Comparison of ENCODE assay signal across 30 mouse cellular contexts in the genomic region with DNA sequence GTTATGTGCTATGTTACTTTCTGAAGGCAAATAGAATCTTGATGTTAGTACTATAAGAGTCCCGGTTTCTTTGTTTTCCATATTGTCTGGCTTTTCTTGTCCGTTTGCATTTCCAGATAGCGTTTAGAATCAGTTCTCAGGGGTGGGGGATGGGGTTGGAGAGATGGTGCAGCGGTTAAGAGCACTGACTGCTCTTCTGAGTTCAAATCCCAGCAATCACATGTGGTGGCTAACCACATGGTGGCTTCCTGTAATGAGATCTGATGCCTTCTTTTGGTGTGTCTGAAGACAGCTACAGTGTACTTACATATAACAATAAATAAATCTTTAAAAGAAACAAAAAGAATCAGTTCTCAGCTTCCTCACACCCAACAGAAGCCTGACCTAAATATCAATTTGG.
DNase-seq lines count a peak whose midpoint lies in the region; ATAC-seq and TF ChIP-seq lines count a peak whose summit lies in the region.
"Had no signal": no experiment of that assay in that cellular context is flagged by ENCODE, and none has a peak within 500 bp of the region (broad histone marks: within the 10 kb centered on the region; RNA-seq: fewer than 3 reads in every experiment).

No protein-coding gene starts in this region.

- ATAC-seq in activated CD4-positive, CD25-positive, alpha-beta regulatory T cell, adult 4 months = peak; percentile 16
- no peak for ATAC-seq in forebrain, embryonic 13.5 days
- ATAC-seq: forebrain, embryonic 16.5 days; hindbrain, embryonic 16.5 days; inflammation-experienced regulatory T-cells, adult 6 months had no signal

- no peak overlapping the region for H3K4me3 ChIP-seq in thymus, adult 2 months (ENCODE audit: control insufficient read depth, insufficient read depth, low read length)
- H3K4me3 ChIP-seq in forebrain, embryonic 13.5 days = no peak overlapping the region
- H3K4me3 ChIP-seq: embryonic facial prominence, embryonic 10.5 days; embryonic facial prominence, embryonic 13.5 days; erythroblast, embryonic 14.5 days; forebrain, embryonic 12.5 days; heart, embryonic 12.5 days; heart, embryonic 15.5 days; hindbrain, embryonic 10.5 days; hindbrain, embryonic 13.5 days had no signal

- no peak for TF ChIP-seq POLR2A in thymus, adult 2 months (IDR thresholded peaks at IDR 0.05; ENCODE audit: control insufficient read depth, extremely low read depth, insufficient read depth, low read length, poor library complexity)

- no peak for TF ChIP-seq CTCF in thymus, adult 2 months (IDR thresholded peaks at IDR 0.05; ENCODE audit: borderline replicate concordance, control insufficient read depth, extremely low read depth, insufficient read depth, low read length, poor library complexity)

- H3K4me1 ChIP-seq in thymus, adult 2 months (replicated peaks; ENCODE audit: control insufficient read depth, insufficient read depth, low read length) = peaks cover 11% of the 10 kb centered on the region
- peaks cover 18% of the 10 kb centered on the region; the same call in 1 of the 2 replicates for H3K4me1 ChIP-seq in forebrain, embryonic 13.5 days
- H3K4me1 ChIP-seq: heart, embryonic 15.5 days had no signal

- no peaks in the 10 kb centered on the region for H3K9me3 ChIP-seq in forebrain, embryonic 13.5 days (replicated peaks)
- H3K9me3 ChIP-seq: embryonic facial prominence, embryonic 10.5 days; embryonic facial prominence, embryonic 13.5 days; forebrain, embryonic 12.5 days; heart, embryonic 12.5 days; heart, embryonic 15.5 days; hindbrain, embryonic 10.5 days; hindbrain, embryonic 13.5 days had no signal

- no peak overlapping the region for H3K9ac ChIP-seq in forebrain, embryonic 13.5 days
- H3K9ac ChIP-seq: embryonic facial prominence, embryonic 13.5 days; forebrain, embryonic 12.5 days; heart, embryonic 12.5 days; heart, embryonic 15.5 days; hindbrain, embryonic 13.5 days had no signal

- H3K27ac ChIP-seq in thymus, adult 2 months (ENCODE audit: control insufficient read depth, insufficient read depth, low read length) = no peak overlapping the region
- no peak overlapping the region for H3K27ac ChIP-seq in forebrain, embryonic 13.5 days
- H3K27ac ChIP-seq: embryonic facial prominence, embryonic 10.5 days; embryonic facial prominence, embryonic 13.5 days; forebrain, embryonic 12.5 days; heart, embryonic 15.5 days; hindbrain, embryonic 10.5 days; hindbrain, embryonic 13.5 days had no signal

- 30% methylated on average over 4 of the region's 4 CpGs for WGBS in thymus, adult 2 months
- 91% methylated on average over 4 of the region's 4 CpGs for WGBS in forebrain, embryonic 13.5 days

- no peaks in the 10 kb centered on the region for H3K27me3 ChIP-seq in thymus, adult 2 months (ENCODE audit: control insufficient read depth, insufficient read depth, low read length)
- no peaks in the 10 kb centered on the region for H3K27me3 ChIP-seq in forebrain, embryonic 13.5 days
- H3K27me3 ChIP-seq: forebrain, embryonic 12.5 days; hindbrain, embryonic 13.5 days had no signal

- peak; percentile 18 for DNase-seq in thymus, adult 2 months
- no peak for DNase-seq in thymus, adult 18-20 months
- DNase-seq in thymus, postnatal 25 days = peak; percentile 10
- no peak for DNase-seq in thymus, postnatal 36 days
- no peak for DNase-seq in cerebellum, postnatal 25 days
- no peak for DNase-seq in spleen, postnatal 36 days (ENCODE audit: low spot score in 2 of 2)
- DNase-seq: adrenal gland, adult 2 months; adrenal gland, postnatal 14 days; cerebellum, adult 11 months; cerebellum, adult 2 months; cerebellum, adult 9-11 months; cerebellum, postnatal 36 days; embryo, embryonic 11 days; gastrocnemius, postnatal 14 days; heart, adult 18-20 months; heart, postnatal 10 days; heart, postnatal 36 days had no signal

- H3K4me2 ChIP-seq in forebrain, embryonic 13.5 days = no peak overlapping the region
- H3K4me2 ChIP-seq: embryonic facial prominence, embryonic 13.5 days; forebrain, embryonic 12.5 days; heart, embryonic 12.5 days; heart, embryonic 15.5 days; hindbrain, embryonic 13.5 days had no signal

- no peaks in the 10 kb centered on the region for H3K36me3 ChIP-seq in thymus, adult 2 months (ENCODE audit: control insufficient read depth, insufficient read depth, low read length)
- no peaks in the 10 kb centered on the region for H3K36me3 ChIP-seq in forebrain, embryonic 13.5 days (ENCODE audit: poor library complexity, severe bottlenecking)
- H3K36me3 ChIP-seq: embryonic facial prominence, embryonic 10.5 days; embryonic facial prominence, embryonic 13.5 days; forebrain, embryonic 12.5 days; heart, embryonic 12.5 days; heart, embryonic 15.5 days; hindbrain, embryonic 10.5 days; hindbrain, embryonic 13.5 days had no signal

Comparison
In these comparisons a context has a peak if more than half of its experiments do, and no peak if none do; other contexts are left out.
1. DNase-seq: peak in thymus, adult 2 months (single experiment) and thymus, postnatal 25 days (single experiment); none in thymus, adult 18-20 months (0 of 2), thymus, postnatal 36 days (0 of 2), cerebellum, postnatal 25 days (0 of 2) and spleen, postnatal 36 days (0 of 2).